Mouse (Mus musculus) megakaryocyte-erythroid progenitor cell, adult 5-6 weeks (primary cell): ENCODE measurements around the gene Kcnip1. TPM values are rescaled to one million over a fixed set of nuclear protein-coding genes. Genes with fewer than 3 reads are reported as not detected.

Source experiments
- ATAC-seq: replicated peaks from 2 replicates; pipeline ENCODE4 v1.8.0; 2016; ENCODE audit warnings: mild to moderate bottlenecking, inconsistent platforms; ENCODE audit not compliant: severe bottlenecking, poor library complexity, low FRiP score, low TSS enrichment
- total RNA-seq, 2 experiments: library from RNA; stranded (forward) in 1 of 2; stranded (reverse) in 1 of 2; fragments of 200-1000, 215-1000 nt in 1 of 2; fragments of >200 nt in 1 of 2; fragmentation: Nextera tagmentation in 1 of 2; gene quantifications; 2 replicates each; pipeline ENCODE4 v1.2.3; 2014 to 2017

The Kcnip1 gene
- total RNA-seq (2014; fragmentation: Nextera tagmentation) = not detected in 2 replicates
- not detected in 2 replicates for total RNA-seq (2017)

DNA sequence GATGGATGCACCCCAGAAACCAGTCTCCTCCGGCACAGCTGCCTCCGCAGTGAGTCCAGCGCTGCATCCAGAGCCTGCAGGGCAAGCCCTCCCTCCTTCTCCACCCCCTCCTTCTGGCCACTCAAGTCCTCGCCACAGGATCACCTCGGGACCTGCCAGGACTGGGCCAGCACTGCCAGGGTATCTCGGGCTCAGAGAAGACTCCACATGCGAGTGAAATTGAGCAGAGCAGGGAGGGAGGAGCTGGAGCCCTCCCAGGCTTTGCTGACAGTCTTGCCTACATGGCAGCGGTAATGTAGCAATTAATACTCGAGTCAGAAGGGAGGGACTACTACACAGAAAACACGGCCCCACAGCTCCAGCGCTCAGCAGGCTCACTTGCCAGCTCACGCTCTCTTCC is at the start of gene Kcnip1:
Kcnip1 (minus strand) TSS at position 215 of the 400 bp plus-strand sequence.
- no peak for ATAC-seq

DNA sequence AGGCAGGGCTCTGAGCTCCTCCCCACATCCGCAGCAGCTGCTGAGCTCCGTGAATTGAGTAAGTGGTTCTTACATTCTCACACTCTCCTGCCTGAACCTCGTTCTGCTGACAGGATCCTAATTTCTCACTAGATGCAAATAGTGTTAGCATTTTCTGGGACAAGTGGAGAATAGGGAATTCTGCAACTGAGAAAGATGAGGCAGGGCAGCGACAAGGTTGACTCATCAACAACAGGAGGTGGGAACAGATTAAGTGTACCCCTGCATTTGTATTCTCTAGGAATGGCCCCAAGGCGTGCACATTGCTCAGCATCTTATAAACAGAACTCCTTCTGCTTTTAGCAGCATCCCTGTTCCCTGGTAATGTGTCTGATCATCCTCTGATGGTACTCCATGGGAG is 47.1 kb upstream of the Kcnip1 start:
- ATAC-seq = no peak

GRCm38 (mm10) chr11:34035909-34036658 is 43.1 kb upstream of the Kcnip1 start:
- no peak for ATAC-seq

GRCm38 (mm10) chr11:34034794-34035193 is 41.8 kb upstream of the Kcnip1 start:
- no peak for ATAC-seq

DNA sequence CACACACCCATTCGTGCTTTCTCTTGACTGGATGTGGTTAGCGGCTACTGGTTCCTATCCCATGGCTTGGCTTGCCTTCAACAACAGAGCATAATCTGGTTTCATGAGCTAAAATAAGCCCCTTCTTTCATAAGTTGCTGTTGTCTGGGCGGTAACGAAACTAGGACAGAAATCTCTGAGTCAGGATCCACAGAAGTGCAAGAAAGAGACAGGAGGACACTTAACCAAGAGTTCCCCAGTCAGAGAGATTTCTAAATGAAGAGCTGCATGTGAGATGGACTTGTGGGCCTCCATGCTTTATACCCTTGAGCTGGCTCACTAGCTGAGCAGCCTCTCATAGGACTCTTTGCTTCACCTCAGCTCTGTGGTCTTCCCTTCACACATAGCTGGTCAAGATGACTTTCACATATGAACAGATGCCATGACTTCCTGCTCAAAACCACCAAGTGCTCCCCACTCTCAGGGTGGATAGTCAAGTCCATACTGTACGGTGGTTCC is 41.1 kb upstream of the Kcnip1 start:
- ATAC-seq = no peak

- ATAC-seq = peak; percentile 77
These were observed 38.3 kb upstream of the Kcnip1 start for GRCm38 (mm10) chr11:34031015-34031805.

- ATAC-seq = no peak
These were observed 36.7 kb upstream of the Kcnip1 start for GRCm38 (mm10) chr11:34029658-34030057.

GRCm38 (mm10) chr11:34025091-34025490 is 32.1 kb upstream of the Kcnip1 start:
- ATAC-seq = no peak

GRCm38 (mm10) chr11:34012007-34012652 is 19.2 kb upstream of the Kcnip1 start:
- ATAC-seq = no peak

- no peak for ATAC-seq
These were observed 17.9 kb upstream of the Kcnip1 start for GRCm38 (mm10) chr11:34010859-34011172.

- ATAC-seq = no peak
These were observed 17.3 kb upstream of the Kcnip1 start for GRCm38 (mm10) chr11:34010133-34010858.

DNA sequence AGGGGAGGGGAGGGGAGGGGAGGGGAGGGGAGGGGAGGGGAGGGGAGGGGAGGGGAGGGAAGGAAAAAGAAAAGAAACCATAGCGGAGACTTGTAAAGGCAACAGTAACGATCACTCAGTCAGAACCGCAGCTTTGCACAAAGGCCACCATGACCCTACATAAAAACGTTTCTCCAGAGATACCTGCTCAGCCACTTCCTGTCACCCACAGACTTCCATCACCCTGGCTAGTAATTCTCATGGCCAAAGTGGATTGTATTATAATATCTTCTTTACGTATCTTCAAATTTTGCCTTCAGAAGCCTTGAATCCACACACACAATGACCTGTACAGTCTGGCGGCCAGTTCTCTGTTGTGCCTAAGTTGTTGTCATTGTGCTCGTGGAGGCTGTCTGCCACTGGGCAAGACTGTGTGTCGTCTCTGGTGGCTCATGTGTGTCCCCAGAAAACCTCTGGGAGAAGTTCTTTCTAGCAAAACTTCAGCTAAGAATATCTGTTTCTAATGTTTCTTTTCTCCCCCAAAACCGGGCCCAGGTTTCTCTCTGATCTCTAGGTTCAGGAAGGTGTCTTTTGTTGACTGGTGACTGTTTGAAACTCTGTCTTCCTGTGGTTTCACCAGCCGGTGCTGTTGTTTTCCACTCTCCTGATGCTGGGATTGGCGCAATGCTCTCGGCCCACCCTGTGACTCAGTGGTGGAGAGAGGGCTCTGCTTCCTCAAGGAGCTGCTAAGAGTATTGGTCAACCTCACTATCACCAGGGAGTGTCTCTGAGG is 16.6 kb upstream of the Kcnip1 start:
- no peak for ATAC-seq

DNA sequence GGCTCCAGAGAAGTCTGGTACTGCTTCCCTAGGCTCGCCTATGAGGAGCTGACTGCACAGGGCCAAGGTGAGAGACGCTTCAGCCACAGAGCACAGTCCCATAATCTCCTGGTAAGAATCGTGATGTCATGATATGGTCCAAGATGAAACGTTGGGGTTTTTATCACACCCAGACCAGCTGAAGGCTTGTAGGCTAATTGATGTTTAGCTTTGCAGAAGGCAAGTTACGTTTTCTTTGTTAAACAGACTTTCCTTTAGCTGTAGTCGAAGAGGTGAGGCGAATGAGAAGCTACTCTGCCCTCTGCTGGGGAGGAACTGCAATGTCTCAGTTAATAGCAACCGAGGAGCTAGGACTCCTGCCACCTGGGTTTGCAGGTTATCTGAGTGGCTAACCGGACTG is 15.8 kb upstream of the Kcnip1 start:
- ATAC-seq = peak; percentile 84

DNA sequence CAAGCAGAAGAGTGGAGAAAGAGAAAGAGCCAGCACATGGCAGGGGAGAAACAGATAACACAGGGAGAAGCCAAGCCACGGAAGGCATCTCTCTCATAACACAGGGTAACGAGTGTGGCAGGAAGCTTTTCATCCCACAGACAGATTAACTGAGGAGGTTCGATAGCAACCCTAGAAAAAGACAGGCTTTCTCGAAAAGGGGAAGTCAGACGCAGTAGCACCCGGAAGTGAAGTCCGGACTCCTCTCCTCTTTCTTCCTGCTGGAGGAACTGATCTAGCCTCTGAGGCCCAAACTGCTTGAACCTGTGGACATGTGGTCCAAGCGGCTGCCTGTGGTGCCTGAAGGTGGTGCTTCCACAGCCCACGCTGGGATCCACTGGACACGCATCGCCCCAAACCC is 15.3 kb upstream of the Kcnip1 start:
- peak; percentile 74 for ATAC-seq

- no peak for ATAC-seq
These were observed 14.7 kb upstream of the Kcnip1 start for GRCm38 (mm10) chr11:34007616-34008015.

DNA sequence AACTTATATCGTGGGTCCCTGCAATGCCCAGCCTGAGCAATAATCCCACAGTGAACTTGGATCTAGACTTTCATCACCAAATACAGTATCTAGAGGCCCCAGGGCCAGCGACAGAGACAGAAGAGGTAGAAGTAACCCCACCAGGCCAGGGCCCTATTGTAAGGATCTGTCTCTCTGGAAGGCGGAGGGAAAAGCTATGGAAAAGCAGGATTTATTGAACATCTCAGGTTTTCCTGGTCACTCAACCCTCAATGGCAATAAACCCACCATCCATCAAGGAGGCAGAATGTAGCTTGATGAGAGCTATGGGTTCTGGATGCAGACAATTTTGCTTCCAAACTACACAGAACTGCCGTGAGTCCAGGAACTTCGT is 9.6 kb upstream of the Kcnip1 start:
- ATAC-seq = no peak

DNA sequence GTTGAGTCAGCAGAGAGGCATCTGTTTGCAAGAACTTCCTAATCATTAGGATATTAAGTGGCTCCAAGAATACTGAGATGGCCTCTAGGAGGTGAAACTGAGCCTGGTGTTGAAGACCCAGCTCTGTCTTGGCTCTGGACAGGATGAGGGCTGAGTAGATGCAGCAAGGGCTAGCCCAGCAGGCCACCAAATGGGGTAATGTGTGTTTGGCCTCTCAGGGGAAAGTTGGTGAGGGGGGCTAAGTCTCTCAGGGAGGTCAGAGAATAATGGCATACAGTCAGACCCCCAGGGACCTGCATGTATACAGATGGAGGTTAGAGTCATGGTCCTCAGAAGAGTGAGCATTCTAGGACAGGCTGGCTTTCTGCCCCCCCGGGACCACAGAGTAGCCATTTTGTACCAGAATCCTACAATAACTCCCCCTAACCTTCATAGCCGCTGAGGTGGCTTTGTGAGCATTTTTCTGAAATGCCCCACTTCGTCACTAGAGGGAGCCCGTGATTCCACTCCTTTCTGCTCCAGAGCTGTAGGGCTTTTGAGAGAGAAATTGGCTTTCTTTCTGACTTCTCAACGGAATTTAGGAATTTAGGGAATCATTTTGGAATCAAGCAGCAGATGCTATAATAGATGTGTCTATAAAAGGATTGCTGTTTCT is 9.1 kb upstream of the Kcnip1 start:
- peak; percentile 84 for ATAC-seq

DNA sequence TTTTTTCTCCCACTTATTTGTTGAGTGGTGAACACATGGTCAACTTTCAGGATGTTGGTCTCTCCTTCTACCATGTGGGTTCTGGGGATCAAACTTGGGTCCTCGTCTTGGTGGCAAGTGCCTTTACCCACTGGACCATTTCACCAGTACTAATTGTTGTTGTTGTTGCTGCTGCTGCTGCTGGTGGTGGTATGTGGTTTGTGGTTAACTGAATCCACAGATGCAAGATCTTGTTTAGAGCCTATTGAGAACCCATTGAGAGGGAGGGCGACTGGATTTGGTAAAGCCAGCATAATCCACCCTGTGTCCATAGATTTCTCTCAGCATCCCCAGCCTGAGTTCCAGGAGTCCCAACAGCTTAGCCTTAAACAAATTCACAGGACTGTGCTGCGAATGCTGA is 7.5 kb upstream of the Kcnip1 start:
- ATAC-seq = no peak

DNA sequence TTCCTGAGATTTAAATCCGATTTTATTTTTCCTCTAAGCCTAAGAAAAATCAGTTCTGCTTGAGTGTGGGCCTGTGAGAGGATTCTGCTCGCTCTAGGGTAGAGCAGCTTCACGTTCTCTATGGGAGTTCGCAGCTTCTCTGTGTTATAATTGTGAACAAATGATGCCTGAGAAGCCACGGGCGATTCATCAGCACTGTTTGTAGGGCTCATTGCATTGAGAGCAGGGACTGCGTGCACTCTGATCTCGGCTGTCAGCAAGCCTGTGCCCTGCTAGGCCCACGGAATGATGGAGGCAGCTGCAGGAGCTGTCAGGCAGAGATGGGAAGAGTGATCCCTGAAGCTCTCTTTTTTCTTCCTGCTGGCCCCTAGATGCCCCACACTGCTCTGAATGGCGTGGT is 5.3 kb upstream of the Kcnip1 start:
- ATAC-seq = no peak
